In the genomic region with DNA sequence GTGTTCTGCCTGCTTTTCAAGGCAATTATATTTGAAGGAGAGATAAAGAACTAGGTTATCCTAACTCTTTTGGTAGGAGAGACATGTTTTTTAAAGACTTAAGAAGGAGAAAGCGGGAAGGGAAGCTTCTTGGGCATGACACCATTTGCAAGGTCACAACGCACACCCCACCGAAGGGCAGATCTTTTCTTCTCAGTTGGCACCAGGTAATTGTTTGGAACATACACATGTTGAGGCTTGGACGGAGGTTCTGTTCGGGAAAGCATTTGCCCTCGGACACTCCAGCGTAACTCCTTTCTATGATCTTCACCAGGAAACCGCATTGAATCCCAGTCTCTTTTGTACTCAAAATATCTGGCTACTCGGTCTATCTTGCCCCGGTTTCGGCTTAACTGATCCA, we compare ENCODE assay signal across 26 mouse cellular contexts. TPM values are rescaled to one million over a fixed set of nuclear protein-coding genes. Genes with fewer than 3 reads are reported as not detected.
"Had no signal": no experiment of that assay in that cellular context is flagged by ENCODE, and none has a peak within 500 bp of the region (broad histone marks: within the 10 kb centered on the region; RNA-seq: fewer than 3 reads in every experiment).

No protein-coding gene starts in this region.

- H3K9me3 ChIP-seq: liver, embryonic 15.5 days; lung, embryonic 15.5 days; midbrain, embryonic 12.5 days; midbrain, embryonic 15.5 days; neural tube, embryonic 12.5 days; stomach, embryonic 15.5 days had no signal

- H3K4me3 ChIP-seq: midbrain, embryonic 15.5 days; neural tube, embryonic 12.5 days; stomach, embryonic 15.5 days had no signal

- H3K27me3 ChIP-seq: midbrain, embryonic 15.5 days; neural tube, embryonic 12.5 days; stomach, embryonic 15.5 days had no signal

- DNase-seq: liver, postnatal 0 days; lung, adult 2 months; lung, postnatal 14 days; lung, postnatal 36 days; right cerebral cortex, postnatal 25 days; right cerebral cortex, postnatal 4 days; spleen, adult 18-20 months; thymus, adult 2 months; thymus, postnatal 25 days; thymus, postnatal 4 days had no signal

- H3K27ac ChIP-seq: liver, embryonic 15.5 days; lung, embryonic 15.5 days; macrophage; midbrain, embryonic 12.5 days; midbrain, embryonic 15.5 days; neural tube, embryonic 12.5 days; stomach, embryonic 15.5 days; stomach, postnatal 0 days had no signal

RNA-seq across cellular contexts. Expression of a gene that starts 2.7 kb away (rescaled TPM):
- polyA plus RNA-seq: macrophage; urinary bladder, adult 2 months had no signal

RNA-seq across cellular contexts. Expression of a gene that starts 9.0 kb away (rescaled TPM):
- total RNA-seq: monocyte, adult 5-6 weeks; neutrophil, adult 5-6 weeks had no signal
- polyA plus RNA-seq: lung, adult 2 months; macrophage had no signal

RNA-seq across cellular contexts. Expression of a gene that starts 43.0 kb away (rescaled TPM):
- total RNA-seq: megakaryocyte progenitor cell, adult 5-6 weeks; midbrain, postnatal 0 days; monocyte, adult 5-6 weeks; neutrophil, adult 5-6 weeks had no signal
- polyA plus RNA-seq: liver, embryonic 15.5 days; liver, postnatal 0 days; lung, adult 2 months; lung, embryonic 15.5 days; lung, postnatal 0 days; macrophage; midbrain, embryonic 12.5 days; midbrain, embryonic 15.5 days; midbrain, postnatal 0 days; neural tube, embryonic 12.5 days; neural tube, embryonic 14.5 days; small intestine, adult 2 months; stomach, embryonic 15.5 days; stomach, postnatal 0 days; thymus, adult 2 months; urinary bladder, adult 2 months had no signal
